Mouse (Mus musculus) bone marrow, adult 2 months (tissue): ENCODE measurements around the gene Bank1.

Experiments used
- CTCF ChIP-seq: fragments of 200-500 bp; IDR thresholded peaks from 2 replicates; pipeline ENCODE4 v1.5.1; 2011; ENCODE audit warnings: low read length, control low read depth; ENCODE audit not compliant: control insufficient read depth, insufficient read depth
- POLR2A ChIP-seq: fragments of 200-500 bp; IDR thresholded peaks from 2 replicates; pipeline ENCODE4 v1.6.1; 2011; ENCODE audit warnings: low read depth, mild to moderate bottlenecking, control low read depth, low read length, borderline replicate concordance; ENCODE audit not compliant: control insufficient read depth

DNA sequence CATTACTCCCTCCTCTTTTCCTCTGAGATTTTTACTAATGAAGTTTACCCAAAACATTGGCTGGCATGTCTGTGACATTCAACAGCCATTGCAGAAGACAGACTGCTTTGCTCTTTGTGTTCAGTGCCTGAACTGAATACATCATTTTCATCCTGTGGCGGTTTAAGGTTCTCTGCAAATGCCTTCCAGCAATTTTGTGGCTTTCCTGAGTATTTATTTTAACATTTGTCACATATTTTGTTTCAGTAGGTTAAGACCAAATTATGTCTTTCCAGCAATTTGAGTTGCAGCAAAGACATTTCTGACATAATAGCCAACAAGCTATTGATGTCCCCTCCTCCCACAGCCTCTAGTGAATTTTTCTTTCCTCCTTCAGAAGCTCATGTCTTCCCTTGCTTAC, 170.3 kb downstream of the Bank1 start:
- TF ChIP-seq CTCF (no peak), POLR2A (no peak)
